Mouse (Mus musculus) midbrain, embryonic 16.5 days (tissue): ENCODE results near the gene Thrap3. TPM values are rescaled to one million over a fixed set of nuclear protein-coding genes. Genes with fewer than 3 reads are reported as not detected.
"Not testable (repeated sequence)": the region's sequence is repeated elsewhere in the genome, so short reads cannot be mapped to it uniquely, and the experiment has no call there.

ENCODE experiments used
- ATAC-seq: fragments of 200-750 bp; cut with Nextera tagmentation; 2 replicates; pipeline ENCODE4 v1.8.0; 2017; ENCODE audit warnings: moderate TSS enrichment
- H3K27ac ChIP-seq: fragments of 300-500 bp; sonication (generic); 2 replicates; pipeline ENCODE4 v1.5.1; 2014; ENCODE audit warnings: mild to moderate bottlenecking, low read length, mixed read lengths
- H3K27me3 ChIP-seq: fragments of 300-500 bp; sonication (generic); 2 replicates; pipeline ENCODE4 v1.6.1; 2014; ENCODE audit warnings: low read depth, low read length, mixed read lengths; ENCODE audit not compliant: control insufficient read depth, insufficient read depth
- H3K36me3 ChIP-seq: fragments of 300-500 bp; sonication (generic); 2 replicates; pipeline ENCODE4 v1.6.1; 2014; ENCODE audit warnings: mild to moderate bottlenecking, low read length, moderate library complexity, mixed read lengths; ENCODE audit not compliant: control insufficient read depth, insufficient read depth
- H3K4me1 ChIP-seq: fragments of 300-500 bp; sonication (generic); 2 replicates; pipeline ENCODE4 v1.6.1; 2014; ENCODE audit warnings: mild to moderate bottlenecking, low read length, mixed read lengths; ENCODE audit not compliant: control insufficient read depth, insufficient read depth
- H3K4me2 ChIP-seq: fragments of 300-500 bp; sonication (generic); 2 replicates; pipeline ENCODE4 v1.6.1; 2014; ENCODE audit warnings: mild to moderate bottlenecking, low read length, mixed read lengths
- H3K4me3 ChIP-seq: fragments of 300-500 bp; sonication (generic); 2 replicates; pipeline ENCODE4 v1.5.1; 2014; ENCODE audit warnings: low read depth, mild to moderate bottlenecking, low read length, moderate library complexity, mixed read lengths
- H3K9ac ChIP-seq: fragments of 300-500 bp; sonication (generic); 2 replicates; pipeline ENCODE4 v1.6.1; 2014; ENCODE audit warnings: low read depth, low read length, mixed read lengths
- H3K9me3 ChIP-seq: fragments of 300-500 bp; sonication (generic); replicated peaks from 2 replicates; pipeline ENCODE4 v1.6.1; 2014; ENCODE audit warnings: mild to moderate bottlenecking, low read length, mixed read lengths; ENCODE audit not compliant: control insufficient read depth, poor library complexity, severe bottlenecking
- WGBS: fragments of 180-500 bp; shearing (Covaris S2); extraction: QIAGEN DNeasy Blood & Tissue Kit; methylation state at CpG from one replicate; pipeline ENCODE4 v1.1.7; 2014; 5-methylcytosine and 5-hydroxymethylcytosine counted together
- polyA plus RNA-seq: library from polyadenylated mRNA; unstranded; fragments of >200 nt; fragmentation: Nextera tagmentation; extraction: Ambion mirVana; gene quantifications from 2 replicates; pipeline ENCODE4 v1.2.1, GENCODE M21; 2015

Gene Thrap3
- polyA plus RNA-seq, 1 experiment from 2014 or later: 124 TPM

DNA sequence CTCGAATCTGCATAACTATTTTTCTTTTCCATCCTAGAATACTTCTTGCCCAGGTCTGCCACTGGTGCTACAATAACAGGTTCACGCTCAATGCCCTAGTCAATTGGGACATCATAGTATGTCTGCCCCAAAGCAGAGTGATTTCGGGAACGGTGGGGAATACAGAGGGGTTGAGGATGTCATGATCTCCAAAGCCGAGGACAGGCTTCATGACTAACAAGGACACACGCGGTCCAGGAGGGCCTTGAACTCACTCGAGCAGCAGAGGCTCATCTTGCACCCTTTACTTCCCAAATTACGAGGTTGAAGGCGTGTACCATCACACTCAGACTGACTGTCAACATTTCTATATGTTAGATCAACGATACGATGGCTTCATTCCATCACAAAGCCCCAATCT, 24.1 kb upstream of the Thrap3 start:
- Histone ChIP-seq H3K27ac (no peak overlapping the region), H3K4me1 (peaks cover 8% of the 10 kb centered on the region), H3K4me3 (no peak overlapping the region), H3K9me3 (no peaks in the 10 kb centered on the region), H3K27me3 (no peaks in the 10 kb centered on the region), H3K9ac (no peak overlapping the region), H3K36me3 (peaks cover 10% of the 10 kb centered on the region), H3K4me2 (peak overlapping the region; percentile 52)
- ATAC-seq: peak; percentile 9; the same call in 1 of the 2 replicates
- 54% methylated on average over 12 of the region's 12 CpGs for WGBS

DNA sequence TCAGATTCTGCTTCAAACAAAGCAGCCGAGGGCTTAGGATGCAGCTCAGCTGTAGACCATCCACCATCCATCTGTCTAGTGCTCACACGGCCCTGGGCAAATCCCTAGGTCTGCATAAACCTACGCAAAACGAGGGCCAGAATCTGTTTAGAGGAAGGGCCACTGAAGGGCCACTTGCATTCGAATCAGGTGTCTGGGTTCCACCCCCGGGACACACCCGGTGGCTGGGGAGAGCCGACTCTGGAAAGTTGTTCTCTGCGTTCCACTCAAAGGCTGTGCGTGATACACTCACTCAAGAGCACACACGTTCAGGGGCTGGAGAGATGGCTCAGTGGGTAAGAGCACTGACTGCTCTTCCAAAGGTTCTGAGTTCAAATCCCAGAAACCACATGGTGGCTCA, 20.1 kb upstream of the Thrap3 start:
- no peaks in the 10 kb centered on the region for H3K27me3 ChIP-seq
- H3K36me3 ChIP-seq: no peaks in the 10 kb centered on the region
- peaks cover 8% of the 10 kb centered on the region for H3K4me1 ChIP-seq
- no peak overlapping the region for H3K9ac ChIP-seq
- H3K9me3 ChIP-seq: no peaks in the 10 kb centered on the region
- no peak overlapping the region for H3K27ac ChIP-seq
- ATAC-seq: no peak
- H3K4me3 ChIP-seq: no peak overlapping the region
- WGBS: 84% methylated on average over 11 of the region's 11 CpGs
- no peak overlapping the region for H3K4me2 ChIP-seq

DNA sequence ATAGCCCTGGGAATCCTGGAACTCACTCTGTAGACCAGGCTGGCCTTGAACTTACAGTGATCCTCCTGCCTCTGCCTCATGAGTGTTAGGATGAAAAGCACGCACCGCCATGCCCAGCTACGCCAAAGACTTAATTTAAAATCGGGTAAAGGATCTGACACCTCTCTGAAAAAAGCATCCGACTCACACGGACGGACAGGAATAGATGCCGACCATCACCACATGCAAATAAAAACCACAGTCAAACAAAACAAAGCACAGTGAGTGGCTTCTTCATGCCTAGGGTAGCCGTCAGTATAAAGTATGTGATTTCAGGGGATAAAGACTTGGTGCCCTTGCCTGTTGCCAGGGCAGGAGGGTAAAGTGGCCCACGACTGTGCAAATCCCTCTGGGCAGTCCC, 17.5 kb upstream of the Thrap3 start:
- Histone ChIP-seq H3K9ac (no peak overlapping the region), H3K9me3 (no peaks in the 10 kb centered on the region), H3K27ac (no peak overlapping the region), H3K4me2 (no peak overlapping the region), H3K4me3 (no peak overlapping the region), H3K36me3 (no peaks in the 10 kb centered on the region), H3K27me3 (no peaks in the 10 kb centered on the region), H3K4me1 (no peaks in the 10 kb centered on the region)
- WGBS: 91% methylated on average over 10 of the region's 10 CpGs
- ATAC-seq: no peak

DNA sequence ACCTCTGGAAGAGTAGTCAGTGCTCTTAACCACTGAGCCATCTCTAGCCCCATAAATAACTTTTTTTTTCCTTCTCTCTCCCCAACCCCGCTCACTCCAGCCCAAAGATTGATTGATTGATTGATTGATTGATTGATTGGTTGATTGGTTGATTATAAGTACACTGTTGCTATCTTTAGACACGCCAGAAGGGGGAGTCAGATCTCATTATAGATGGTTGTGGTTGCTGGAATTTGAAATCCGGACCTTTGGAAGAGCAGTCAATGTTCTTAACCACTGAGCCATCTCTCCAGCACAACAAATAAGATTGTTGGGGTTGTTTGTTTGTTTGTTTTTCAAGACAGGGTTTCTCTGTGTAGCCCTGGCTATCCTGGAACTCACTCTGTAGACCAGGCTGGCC, 17.0 kb upstream of the Thrap3 start:
- ATAC-seq, H3K4me2 ChIP-seq, H3K4me1 ChIP-seq, H3K27me3 ChIP-seq, H3K9me3 ChIP-seq, H3K36me3 ChIP-seq, H3K9ac ChIP-seq, H3K4me3 ChIP-seq, H3K27ac ChIP-seq: not testable (repeated sequence)
- WGBS: 74% methylated on average over 3 of the region's 3 CpGs

DNA sequence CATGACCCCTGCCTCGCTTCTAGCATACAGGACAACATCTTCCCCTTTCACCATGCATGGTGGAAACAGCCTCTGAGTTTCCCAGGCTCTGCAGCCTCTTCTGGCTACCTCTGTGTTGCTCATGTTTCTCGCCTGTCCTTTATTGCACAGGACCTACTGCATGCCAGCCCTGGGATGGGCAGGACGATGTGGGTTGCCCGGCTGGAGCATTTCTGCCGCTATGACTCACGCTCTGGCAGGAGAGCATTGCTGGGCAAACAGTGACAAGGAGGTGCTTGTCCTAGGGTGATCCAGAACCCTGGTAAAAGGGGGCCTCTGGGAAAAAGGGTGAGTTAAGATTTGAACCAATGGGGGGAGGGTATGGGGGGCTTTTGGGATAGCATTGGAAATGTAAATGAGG, 15.2 kb upstream of the Thrap3 start:
- no peaks in the 10 kb centered on the region for H3K9me3 ChIP-seq
- no peak for ATAC-seq
- H3K4me2 ChIP-seq: no peak overlapping the region
- no peak overlapping the region for H3K9ac ChIP-seq
- H3K27ac ChIP-seq: no peak overlapping the region
- WGBS: 93% methylated on average over 6 of the region's 6 CpGs
- H3K4me3 ChIP-seq: no peak overlapping the region
- H3K4me1 ChIP-seq: no peaks in the 10 kb centered on the region
- H3K36me3 ChIP-seq: no peaks in the 10 kb centered on the region
- no peaks in the 10 kb centered on the region for H3K27me3 ChIP-seq

DNA sequence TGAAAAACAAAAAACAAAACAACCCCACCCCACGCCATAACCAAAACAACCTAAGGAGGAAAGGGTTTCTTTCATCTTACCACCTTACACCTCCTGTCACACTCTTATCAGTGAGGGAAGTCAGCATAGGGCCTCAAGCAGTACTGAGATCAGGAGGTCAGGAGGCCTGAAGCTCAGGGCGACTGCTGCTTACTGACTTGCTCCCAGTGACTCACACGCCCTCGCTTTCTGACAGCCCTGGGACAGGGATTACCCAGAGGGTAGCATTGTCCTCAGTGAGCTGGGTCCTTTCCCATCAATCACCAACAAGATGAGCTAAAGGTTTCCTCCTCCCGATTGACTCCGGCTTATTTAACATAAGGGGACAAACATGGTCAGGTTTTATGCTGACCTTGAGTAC, 4.5 kb upstream of the Thrap3 start:
- Histone ChIP-seq H3K27me3 (no peaks in the 10 kb centered on the region), H3K4me3 (no peak overlapping the region), H3K4me1 (peaks cover 2% of the 10 kb centered on the region; the same call in 1 of the 2 replicates), H3K36me3 (no peaks in the 10 kb centered on the region), H3K9me3 (no peaks in the 10 kb centered on the region), H3K9ac (no peak overlapping the region), H3K27ac (no peak overlapping the region), H3K4me2 (no peak overlapping the region)
- no peak for ATAC-seq
- WGBS: 65% methylated on average over 6 of the region's 6 CpGs

DNA sequence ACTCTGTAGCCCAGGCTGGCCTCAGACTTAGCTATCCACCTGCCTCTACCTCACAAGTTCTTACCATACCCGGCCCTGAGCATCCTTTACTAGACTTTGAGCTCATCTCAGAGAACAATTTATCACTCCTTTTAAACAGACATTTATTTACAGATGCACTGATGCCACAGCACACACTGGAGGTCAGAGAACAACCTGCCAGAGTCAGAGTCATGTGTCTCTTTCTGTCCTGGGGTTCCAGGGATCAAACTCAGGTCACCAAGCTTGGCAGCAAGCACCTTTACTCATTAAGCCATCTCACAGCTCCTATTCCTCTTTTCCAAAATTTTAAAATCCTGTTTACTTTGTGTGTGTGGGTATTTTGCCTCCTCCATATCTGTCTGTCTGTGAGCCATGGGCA, 2.8 kb upstream of the Thrap3 start:
- no peak overlapping the region for H3K9ac ChIP-seq

DNA sequence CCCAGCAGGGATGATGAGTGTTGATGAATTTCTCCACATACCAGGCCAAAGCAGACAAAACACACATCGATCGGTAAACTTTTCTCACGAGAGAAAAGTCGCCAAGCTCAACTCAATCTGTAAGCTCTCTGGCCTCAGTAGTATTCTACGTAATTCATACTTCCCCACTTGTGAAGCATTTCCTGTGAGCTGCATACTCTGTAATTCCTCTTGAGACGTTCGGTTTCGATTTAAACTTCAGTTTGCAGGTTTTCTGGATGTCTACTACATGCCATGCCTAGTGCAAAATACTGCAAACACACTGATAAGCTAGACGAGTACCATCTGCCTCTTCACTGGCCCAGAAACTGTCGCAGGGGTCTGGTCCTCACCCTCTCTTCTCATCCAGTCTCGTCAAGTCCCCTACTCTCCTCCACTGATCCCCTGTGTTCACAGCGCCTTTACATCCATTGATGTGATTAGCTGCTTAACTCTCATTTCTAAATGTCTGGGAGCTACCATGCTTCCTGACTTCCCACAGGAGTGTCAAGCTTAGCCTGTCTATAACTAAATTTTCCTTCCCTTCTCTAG, 2.2 kb upstream of the Thrap3 start:
- Histone ChIP-seq H3K27ac (no peak overlapping the region), H3K9me3 (no peaks in the 10 kb centered on the region), H3K27me3 (no peaks in the 10 kb centered on the region), H3K4me3 (no peak overlapping the region), H3K9ac (no peak overlapping the region), H3K4me2 (no peak overlapping the region), H3K36me3 (no peaks in the 10 kb centered on the region), H3K4me1 (peaks cover 18% of the 10 kb centered on the region)
- no peak for ATAC-seq
- WGBS: 89% methylated on average over 12 of the region's 12 CpGs

More for the DNA sequence above, 2.8 kb upstream of the Thrap3 start:
- H3K9me3 ChIP-seq: no peaks in the 10 kb centered on the region
- no peaks in the 10 kb centered on the region for H3K27me3 ChIP-seq
- no peak for ATAC-seq
- H3K27ac ChIP-seq: no peak overlapping the region
- no peak overlapping the region for H3K4me2 ChIP-seq
- H3K4me1 ChIP-seq: peaks cover 13% of the 10 kb centered on the region
- 80% methylated on average over 1 of the region's 1 CpGs for WGBS
- H3K36me3 ChIP-seq: no peaks in the 10 kb centered on the region
- H3K4me3 ChIP-seq: no peak overlapping the region

DNA sequence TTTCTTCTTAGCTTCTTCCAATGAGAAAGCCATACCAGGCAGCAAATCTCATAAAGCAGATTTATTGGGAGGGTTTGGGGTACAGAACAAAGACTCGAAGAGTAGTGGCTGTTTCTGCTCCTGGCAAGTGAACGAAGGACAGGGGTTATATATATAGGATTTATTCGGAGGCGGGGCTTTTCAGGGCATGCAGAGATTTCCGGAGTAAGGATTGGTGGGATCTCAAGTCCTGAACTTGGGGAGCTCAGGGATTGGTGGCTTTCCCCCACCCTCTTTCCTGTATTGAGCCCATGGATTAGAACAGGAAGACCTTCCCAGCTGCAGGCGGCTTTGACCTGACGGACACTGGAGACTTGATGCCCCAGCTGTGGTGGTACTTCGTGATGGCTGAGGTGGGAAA, 1.5 kb upstream of the Thrap3 start:
- Histone ChIP-seq H3K9me3 (no peaks in the 10 kb centered on the region), H3K27me3 (no peaks in the 10 kb centered on the region), H3K9ac (no peak overlapping the region), H3K4me1 (peaks cover 22% of the 10 kb centered on the region), H3K4me2 (no peak overlapping the region), H3K4me3 (no peak overlapping the region), H3K27ac (no peak overlapping the region), H3K36me3 (no peaks in the 10 kb centered on the region)
- 88% methylated on average over 8 of the region's 8 CpGs for WGBS
- ATAC-seq: no peak
